Mouse (Mus musculus): Measurements from ENCODE around the gene Wdr26.

Gene Wdr26

DNA sequence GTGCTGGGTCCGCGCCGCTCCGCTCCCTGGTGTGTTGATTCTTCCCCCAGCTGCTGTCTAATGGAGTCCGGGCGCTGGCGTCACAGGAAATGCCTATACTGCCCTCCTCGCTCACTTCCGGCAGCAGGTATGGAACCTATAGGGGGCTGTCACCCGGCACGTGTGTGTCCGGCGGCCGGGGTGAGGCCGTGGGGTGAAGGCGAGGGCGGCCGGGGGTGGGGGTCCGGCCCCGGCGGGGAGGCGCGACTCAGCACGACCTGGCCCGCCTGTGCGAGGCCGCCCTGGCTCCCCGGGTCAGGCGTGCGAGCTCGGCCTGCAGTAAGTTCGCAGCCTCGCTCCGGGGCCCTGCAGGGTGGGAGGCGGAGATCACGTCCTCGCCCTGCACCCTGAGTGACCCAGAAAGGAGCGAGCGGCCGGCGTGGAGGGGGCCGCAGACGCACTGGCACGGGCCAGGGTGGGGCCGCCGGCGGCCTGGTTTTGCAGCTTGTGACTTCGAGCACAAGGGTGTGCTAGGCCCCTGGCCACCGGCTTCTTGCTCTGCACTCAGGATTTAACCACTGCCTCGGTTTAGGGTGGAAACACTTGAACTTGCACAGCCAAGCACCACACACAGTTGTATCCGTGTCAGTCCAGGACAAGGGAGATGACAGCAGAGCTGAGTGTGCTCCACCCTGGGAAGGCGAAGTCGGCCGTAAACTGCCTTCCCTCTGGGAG lies at the start of gene Wdr26:
TSS of gene Wdr26 (minus strand) at position 82 of the 714 bp plus-strand sequence.
- peak; percentile 71 for DNase-seq (ENCODE audit: low spot score)

DNA sequence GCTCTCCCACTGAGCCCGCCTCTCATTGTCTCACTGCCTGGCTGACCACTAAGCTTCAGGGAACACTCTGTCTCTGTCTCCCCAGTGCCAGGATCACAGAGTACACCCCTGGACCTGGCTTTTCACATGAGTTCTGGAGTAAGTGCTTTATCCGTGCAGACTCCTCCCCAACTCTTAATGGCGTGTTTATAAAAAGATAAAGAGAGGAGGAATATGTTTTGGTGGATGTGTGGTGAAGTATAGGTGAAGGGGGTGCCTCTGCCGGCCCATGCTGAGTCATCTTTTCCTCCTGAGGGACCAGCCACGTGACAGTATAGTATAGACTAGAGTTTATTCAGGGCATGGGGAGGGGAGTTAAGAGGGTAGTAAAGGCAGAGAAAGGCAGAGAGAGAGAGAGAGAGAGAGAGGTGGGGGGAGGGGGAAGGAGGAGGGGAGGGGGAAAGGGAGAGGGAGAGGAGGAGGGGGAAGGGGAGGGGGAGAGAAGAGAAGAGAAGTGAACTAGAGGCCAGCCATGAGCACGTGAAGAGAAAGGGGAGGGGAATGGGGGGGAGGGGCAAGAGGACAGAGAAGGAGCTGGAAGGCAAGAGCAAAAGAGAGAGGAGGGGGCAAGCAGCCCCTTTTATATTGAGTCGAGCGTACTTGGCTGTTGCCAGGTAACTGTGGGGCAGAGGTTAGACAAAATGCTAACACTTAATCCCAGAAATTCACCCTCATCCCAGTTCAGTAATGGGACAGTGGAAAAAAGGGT lies 49.3 kb upstream of the Wdr26 start:
- DNase-seq (ENCODE audit: low spot score) = peak; percentile 80

DNA sequence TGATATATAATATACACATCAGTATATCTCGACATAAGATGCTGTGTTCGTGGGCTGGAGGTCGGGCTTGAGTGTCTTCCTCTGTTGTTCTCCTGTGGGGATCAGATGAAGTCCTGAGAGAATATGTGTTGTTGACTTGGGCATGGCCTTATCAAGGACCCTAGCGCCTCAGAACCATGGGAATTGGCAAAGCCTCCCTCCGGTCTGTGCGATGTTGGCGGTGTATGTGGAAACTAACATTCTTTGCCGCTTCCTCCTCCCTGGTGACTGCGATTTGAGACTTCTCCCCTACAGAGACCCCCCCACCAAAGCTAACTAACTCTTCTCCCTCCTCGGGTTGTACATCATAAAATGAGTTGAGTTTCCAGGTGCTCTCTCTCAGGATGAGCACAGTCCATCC lies 48.6 kb upstream of the Wdr26 start:
- no peak for DNase-seq (ENCODE audit: low spot score)

DNA sequence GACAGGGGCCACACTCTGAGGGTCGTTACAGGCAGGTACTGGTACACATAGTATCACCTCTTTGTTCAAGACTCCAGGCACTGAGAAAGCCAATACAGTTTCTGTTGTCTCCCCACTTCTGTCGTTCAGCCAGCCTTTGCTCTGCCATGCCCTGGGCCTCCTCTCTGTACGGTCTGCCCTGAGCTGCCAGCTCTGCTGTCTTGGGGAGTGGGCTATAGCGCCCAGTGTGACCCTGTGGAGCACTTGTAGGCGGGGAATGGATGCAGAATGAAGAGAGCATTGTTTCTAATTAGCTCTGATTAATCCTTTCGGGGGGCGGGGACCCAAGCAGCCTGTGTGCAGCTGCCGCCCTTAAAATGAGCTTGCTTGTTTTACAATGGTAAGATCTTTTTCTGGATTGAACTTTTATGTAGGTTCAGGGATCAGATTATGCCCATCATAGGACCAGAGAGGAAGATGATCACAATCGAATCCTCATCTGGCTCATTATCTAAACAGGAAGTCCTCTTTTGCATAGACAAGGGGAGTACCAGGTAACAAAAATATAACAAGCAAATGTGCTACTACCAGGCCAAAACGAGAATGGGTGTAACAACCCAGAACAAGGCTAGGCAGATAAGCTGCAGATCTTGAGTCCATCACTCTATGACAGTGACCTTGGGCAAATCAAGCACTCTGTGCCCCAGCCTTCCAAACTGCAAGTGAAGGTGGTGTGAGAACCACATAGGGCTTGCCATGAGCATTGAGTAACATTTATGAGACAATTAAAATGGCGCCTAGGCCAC lies 48.0 kb upstream of the Wdr26 start:
- DNase-seq (ENCODE audit: low spot score) = no peak

DNA sequence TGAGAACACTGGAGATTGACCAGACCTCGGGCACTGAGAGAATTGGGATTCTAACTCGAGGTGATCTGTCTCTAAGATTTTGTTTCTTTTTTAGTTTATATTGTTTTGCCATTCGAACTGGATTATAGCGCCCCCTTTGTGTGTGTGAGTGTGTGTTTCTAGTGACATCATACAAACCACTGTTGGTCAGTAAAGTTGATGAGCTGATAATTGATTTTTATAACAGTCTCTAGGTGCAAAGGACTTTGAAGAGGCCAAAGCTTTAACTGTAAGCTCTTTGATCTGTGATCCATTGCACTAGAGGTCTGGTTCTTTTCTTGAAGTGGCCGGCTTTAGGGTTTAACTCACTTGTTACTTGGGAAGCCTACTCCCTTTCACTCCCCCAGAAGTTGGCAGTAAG lies 47.3 kb upstream of the Wdr26 start:
- DNase-seq (ENCODE audit: low spot score) = no peak

DNA sequence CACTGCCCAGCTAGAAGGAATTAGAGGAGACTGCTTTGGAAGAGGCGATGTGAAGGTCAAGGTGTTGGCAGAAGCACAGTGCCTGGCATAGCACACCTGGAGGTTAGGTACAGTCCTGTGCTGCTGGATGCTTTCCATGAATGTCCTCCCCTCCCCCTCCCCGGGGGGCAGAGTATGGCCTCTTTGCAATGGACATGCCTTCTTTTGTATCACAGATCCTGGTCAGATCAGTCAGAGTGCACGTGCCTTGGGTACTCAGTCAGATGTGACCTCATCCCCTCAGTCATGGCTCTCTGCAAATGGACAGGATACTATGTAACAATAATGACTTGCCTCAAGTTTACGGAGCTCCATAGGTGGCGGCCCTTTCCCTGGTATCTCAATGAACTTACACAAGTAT lies 46.8 kb upstream of the Wdr26 start:
- no peak for DNase-seq (ENCODE audit: low spot score)

DNA sequence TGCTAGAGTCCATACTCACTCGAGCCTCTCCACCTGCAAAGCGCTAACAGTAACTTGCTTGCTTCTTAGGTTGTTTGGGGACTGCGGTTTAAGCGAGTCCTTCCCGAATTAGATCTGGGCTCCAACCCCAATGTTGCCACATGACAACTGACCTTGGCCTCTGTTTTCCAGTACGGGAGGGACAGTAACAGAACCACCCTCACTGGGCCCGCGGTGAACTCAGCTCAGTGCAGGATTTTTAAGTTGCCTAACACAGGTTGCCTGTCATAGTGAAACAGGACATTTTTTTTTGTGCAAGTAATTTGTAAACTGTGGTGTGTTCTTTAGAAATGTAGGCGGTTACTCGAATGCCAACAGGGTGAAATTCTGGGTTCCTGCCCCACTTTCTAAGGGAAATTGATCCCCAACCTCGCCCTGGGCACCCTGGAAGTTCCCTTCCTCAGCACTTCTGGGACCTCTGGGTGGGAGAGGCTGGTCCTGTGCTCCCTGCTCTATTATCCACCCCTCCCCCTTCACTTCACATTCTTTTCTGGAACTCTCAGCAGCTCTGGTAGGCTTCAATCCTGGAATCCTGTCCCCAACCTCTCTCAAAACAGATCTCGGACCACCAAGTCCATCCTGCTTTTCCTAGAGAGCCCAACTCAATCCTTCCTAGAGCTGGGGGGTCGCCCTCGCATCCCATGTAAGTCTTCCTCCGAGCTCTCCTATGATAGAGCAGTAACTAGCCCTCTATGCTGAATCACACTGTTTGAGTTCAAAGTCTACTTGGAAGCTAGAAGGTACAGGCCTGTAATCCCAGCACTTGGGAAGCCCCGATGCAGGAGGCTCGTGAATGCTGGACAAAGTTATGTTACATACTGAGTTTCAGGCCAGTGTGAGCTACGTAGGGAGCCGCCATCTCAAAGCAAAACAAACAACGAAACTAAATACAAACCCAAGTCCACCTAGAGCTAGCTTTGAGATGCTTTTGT lies 46.1 kb upstream of the Wdr26 start:
- DNase-seq (ENCODE audit: low spot score) = no peak

DNA sequence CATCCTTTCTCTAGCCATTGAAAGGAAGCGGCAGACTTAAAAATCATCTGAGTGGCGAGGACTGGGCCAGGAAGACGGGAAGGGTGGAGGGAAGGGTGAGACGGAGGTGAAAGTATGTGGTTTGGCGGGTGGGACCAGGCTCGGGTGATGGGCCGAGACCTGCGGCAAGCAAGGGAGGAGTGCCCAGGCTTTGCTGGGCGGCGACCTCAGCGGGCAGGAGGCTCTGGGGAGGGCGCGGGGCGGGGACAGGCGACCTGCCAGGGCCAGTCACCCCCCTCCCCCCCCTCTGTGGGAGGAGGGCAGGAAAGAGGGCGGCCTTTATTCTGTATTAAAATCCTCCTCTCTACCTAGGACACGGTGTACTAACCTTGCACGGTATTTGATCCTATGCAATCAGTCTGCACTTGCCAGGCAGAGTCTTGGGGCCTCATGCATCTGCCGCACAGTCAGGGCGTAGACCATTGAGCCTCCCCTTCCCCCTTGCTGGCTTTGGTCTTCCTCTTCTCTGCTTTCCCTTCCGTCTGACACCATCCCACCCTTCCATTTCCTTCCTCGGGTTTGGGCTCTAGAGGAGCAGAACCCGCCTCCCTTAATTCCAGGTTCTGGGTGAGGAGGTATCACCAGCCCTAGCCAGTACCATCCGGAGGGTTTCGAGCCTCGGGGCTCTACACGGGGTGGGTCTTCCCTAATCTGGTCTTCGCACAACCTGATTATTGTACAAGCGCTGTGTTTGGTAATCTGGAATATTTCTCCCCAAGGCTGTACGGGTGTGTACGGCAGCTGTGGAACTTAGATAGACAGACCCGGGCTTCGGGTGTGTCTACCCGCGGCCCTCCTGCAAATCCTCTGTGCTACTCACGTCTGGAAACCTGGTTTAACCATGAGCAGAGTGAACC lies 45.1 kb upstream of the Wdr26 start:
- peak; percentile 94 for DNase-seq (ENCODE audit: low spot score)

DNA sequence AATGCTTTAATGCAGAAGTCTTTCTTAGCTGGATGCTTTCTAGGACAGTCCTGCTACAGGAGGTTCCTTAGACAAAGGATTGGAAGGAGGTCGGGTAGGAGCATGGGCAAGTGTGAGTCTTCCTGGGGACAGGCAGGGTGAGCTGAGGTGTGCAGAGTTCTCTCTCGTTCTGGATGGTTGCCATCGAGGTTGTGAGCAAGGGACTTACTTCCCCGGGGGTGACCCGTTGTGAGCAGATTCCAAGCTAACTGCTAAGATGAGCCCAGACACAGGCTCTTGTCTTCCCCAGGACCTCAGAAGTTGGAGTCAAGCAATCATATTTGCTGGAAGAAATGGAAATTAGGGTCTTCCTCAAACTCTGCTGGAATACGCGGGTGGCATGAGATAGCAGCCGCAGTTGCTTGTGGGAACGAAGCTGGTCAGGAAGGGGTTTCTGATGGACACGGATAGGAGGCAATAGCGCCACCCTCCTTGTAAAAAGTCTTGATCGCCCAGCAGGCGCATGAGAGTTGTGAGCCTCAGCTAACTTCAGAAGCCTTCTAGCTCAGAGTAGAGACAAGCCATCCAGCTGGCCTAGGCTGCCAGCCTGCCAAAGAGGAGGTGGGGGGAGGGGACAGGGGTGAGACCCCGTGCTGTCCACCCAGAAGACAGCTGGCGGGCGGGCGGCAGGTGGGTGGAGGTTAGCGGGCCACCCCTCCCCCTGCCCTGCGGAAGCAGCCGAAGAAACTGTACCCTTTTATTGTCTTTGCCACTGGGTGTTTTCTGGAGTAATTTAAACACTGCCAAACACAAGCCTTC lies 44.3 kb upstream of the Wdr26 start:
- peak; percentile 70 for DNase-seq (ENCODE audit: low spot score)

DNA sequence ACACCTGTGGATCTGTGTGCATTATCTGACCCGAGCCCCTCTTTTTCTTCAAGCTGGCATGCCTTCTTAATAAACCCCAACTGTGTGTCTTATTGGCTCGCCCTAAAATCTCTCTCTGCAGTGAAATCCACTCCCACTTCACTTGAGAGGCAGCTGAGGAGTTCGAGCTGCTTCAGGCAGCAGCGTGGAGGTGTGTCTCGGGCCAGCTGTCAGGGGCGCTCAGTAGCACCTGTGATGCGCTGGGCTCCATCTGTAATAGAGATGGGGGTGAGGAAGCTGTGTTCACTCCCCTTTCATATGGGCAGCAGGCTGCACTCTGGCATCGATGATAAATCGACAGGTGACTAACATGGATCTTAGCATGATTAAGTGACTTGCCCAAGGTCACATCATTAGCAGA lies 43.6 kb upstream of the Wdr26 start:
- no peak for DNase-seq (ENCODE audit: low spot score)

DNA sequence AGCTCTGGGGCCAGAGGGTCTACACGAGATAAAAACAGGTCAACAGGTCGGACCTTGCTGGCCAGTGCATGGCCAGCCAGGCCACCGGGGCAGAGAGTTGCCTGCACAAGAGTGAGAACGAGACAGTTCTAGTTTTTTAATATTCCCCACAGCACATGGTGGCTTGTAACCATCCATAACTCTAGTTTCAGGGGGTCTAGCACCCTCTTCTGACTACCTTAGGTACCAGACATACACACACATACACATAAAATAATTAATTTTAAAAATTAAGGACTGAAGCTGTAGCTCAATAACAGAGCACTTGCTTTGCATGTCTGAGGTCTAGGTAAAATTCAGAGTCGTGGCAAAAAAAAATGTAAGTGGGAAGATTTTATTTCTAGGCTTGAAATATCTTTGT lies 39.8 kb upstream of the Wdr26 start:
- no peak for DNase-seq (ENCODE audit: low spot score)

DNA sequence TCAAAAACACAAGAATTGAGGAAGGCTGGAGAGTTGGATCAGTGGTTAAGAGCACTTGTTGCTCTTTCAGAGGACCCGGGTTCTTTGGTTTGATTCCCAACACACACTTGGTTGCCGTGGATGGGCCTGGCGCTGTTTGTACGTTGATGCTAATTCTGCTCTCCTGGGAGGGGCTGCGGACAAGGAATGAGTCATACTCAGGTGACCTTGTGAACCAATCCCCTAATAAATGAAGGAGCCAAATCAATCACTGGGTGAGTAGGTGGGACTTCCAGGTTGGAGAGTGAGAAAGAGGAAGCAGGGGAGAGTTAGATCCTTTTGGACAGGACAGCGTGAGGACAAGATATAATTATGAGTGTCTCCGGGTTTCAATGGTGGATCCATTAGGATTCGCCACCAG lies 39.2 kb upstream of the Wdr26 start:
- no peak for DNase-seq (ENCODE audit: low spot score)

DNA sequence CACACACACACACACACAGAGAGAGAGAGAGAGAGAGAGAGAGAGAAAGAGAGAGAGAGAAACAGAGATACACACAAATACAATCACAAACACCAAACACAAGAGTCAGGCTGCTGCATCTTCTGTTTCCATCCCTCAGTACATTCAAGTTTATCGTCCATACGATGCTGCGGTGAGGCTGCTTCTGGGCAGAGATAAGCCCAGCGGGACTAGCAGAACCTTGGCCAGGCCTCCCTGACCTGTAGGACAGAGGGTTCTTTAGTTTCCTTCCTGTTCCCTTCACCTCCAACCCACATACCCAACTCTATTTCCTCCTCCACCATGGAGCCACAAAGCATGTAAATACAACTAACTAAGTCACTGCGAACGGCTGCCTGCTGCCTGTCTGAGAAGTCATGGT lies 37.7 kb upstream of the Wdr26 start:
- DNase-seq (ENCODE audit: low spot score) = no peak

DNA sequence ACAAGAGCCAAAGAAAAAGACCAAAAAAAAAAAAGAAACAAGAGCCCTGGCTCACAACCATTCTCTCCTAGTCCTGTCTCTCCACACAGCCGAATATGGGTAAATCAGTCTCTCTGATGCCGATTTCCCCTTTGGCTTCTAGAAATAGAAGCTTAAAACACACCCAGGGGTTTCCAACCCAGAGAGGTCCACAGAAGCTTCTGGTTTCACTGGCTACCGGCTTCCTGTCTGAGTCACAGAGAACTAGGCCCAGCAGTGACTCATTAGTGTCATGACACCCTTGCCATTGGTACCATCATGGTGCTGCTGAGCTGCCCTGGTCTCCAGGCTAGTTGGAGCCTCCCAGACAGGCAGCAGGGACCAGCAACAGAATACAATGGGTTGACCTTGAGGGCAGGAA lies 35.4 kb upstream of the Wdr26 start:
- DNase-seq (ENCODE audit: low spot score) = no peak

DNA sequence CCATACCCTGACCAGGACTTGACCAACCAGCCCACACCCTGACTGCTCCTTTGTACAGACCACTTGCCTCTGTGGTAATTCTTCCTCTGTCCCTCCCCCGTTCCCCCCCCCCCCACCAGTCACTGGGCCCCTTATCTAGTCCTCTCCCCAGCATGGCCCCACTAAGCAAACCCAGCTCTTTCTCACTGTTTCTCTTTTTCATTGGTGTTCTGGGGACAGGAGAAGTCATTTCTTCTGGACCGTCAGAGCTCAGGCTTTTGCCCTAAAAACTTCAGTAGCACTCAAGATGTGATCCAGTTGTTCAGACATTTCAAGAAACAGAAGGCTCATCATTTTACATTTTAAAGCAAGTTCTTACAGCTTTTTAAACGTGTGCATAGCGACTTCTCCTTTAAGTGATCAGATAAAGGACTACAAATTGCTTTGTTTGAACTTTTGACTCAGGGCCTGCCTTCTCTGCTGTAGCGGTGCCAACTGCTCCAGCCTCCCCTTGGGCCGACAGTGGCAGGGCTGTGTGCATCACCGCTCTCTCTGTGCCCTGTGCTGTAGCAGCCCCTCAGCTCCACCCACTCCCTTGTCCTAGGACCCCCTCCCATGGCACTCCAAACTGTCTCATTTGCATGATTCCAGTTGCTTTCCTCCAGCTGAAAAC lies 34.8 kb upstream of the Wdr26 start:
- peak; percentile 72 for DNase-seq (ENCODE audit: low spot score)

DNA sequence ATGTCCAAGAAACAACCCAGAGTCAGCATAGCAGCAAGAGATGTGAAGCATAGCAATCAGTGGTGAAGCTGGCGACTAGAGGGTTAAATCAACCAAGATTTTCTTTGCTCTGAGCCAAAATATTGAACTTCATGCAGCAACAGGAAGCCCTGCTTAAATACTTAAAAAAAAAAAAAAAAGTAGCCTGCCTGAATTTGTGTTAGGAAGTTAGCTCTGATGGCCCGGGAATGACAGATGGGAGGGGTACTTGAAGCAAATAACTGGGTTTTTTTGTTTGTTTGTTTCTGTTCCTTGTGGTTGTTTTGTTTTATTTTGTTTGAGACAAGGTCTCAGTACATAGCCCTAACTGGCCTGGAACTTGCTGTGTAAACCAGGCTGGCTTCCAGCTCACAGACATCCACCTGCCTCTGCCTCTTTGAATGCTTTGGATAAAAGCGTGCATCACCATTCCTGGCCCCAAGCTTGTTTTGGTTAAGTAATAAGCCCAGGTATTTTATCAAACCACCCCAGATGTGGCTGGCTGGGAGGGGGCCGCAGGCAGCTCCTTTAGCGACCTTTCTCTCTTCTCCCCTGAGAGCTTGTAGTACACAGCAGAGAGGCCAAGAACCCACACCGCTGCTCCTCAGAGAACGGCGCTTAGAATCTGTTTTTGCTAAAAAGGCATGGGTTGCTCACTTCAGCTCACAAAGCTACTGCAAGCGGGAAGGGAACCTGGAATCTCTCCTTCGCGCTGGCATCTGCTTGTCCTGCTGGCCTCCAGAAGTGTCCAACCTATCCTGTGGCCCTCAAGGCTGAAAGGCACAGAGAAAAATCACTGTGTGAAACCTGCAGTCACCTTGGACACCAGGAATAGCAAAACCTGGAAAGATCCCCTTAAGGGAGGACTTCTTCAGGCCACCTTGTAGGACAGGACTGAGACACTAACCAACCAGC lies 34.0 kb upstream of the Wdr26 start:
- peak; percentile 92 for DNase-seq (ENCODE audit: low spot score)

DNA sequence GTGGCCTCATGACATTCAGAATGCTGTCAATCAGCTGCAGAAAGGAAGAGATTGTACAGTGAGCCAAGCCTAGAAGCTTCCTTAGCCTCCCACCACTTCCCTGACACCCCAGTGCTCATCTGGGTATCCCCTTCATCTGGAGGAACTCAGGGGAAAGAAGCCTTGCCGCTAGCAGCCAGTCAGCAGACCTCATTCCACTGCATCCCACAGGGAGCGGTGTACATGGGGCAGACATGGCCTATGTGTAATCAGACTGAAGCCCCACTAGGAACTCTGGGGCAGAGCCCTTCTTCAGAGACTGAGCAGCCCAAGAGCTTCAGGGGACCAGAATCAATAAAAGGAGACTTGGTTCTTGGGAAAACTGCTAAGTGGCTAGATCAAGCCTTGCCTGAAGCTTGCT lies 33.3 kb upstream of the Wdr26 start:
- no peak for DNase-seq (ENCODE audit: low spot score)

DNA sequence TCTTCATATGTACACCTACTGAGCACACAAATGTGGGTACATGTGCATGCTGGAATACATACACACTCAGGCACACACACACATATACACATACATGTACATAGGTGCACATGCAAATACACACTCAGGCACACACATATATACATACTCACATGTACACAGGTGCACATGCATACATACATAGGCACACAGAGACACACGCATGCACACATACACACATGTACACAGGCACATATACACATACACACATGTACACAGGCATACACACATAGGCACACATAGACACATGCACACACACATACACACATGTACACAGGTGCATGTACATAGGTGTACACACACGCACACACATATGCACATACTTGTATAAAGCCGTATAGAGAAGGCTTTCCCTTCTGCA lies 29.4 kb upstream of the Wdr26 start:
- no peak for DNase-seq (ENCODE audit: low spot score)
